Mouse (Mus musculus) gastrocnemius, postnatal 10 days (tissue): ENCODE measurements at regions not wholly inside any gene's neighbourhood (a gene's known extent, or its start where the extent isn't known, plus 50 kb on each side); places are given as distances from the start of the nearest gene placed in this dataset.

Source experiments
- DNase-seq: peaks from one replicate; pipeline ENCODE4 v3.0.0; 2021; ENCODE audit warnings: mixed read lengths

- no peak for DNase-seq
These were observed 219.2 kb upstream of the Zpld1 start for GRCm38 (mm10) chr16:55516994-55517393.

- no peak for DNase-seq
These were observed 217.5 kb upstream of the Zpld1 start for GRCm38 (mm10) chr16:55515228-55515696.

- no peak for DNase-seq
These were observed 216.8 kb upstream of the Zpld1 start for GRCm38 (mm10) chr16:55514448-55515200.

GRCm38 (mm10) chr16:55504796-55505413 is 207.1 kb upstream of the Zpld1 start:
- no peak for DNase-seq

- DNase-seq = no peak
These were observed 206.5 kb upstream of the Zpld1 start for GRCm38 (mm10) chr16:55504274-55504673.

- no peak for DNase-seq
These were observed 205.5 kb upstream of the Zpld1 start for GRCm38 (mm10) chr16:55503273-55503672.

GRCm38 (mm10) chr16:55499831-55500230 is 202.0 kb upstream of the Zpld1 start:
- peak; percentile 25 for DNase-seq

GRCm38 (mm10) chr16:55495051-55495450 is 197.3 kb upstream of the Zpld1 start:
- DNase-seq = no peak

- no peak for DNase-seq
These were observed 196.4 kb upstream of the Zpld1 start for GRCm38 (mm10) chr16:55494162-55494561.

GRCm38 (mm10) chr16:55492111-55492510 is 194.3 kb upstream of the Zpld1 start:
- no peak for DNase-seq

- no peak for DNase-seq
These were observed 186.6 kb upstream of the Zpld1 start for GRCm38 (mm10) chr16:55484391-55484790.

- no peak for DNase-seq
These were observed 183.0 kb upstream of the Zpld1 start for GRCm38 (mm10) chr16:55480745-55481144.

GRCm38 (mm10) chr16:55480304-55480703 is 182.5 kb upstream of the Zpld1 start:
- no peak for DNase-seq

GRCm38 (mm10) chr16:55476544-55477208 is 178.9 kb upstream of the Zpld1 start:
- no peak for DNase-seq

GRCm38 (mm10) chr16:55474950-55475525 is 177.3 kb upstream of the Zpld1 start:
- no peak for DNase-seq

- DNase-seq = no peak
These were observed 173.6 kb upstream of the Zpld1 start for GRCm38 (mm10) chr16:55471396-55471795.

- DNase-seq = no peak
These were observed 172.9 kb upstream of the Zpld1 start for GRCm38 (mm10) chr16:55470721-55471120.

- DNase-seq = no peak
These were observed 171.9 kb upstream of the Zpld1 start for GRCm38 (mm10) chr16:55469703-55470102.

GRCm38 (mm10) chr16:55468833-55469458 is 171.2 kb upstream of the Zpld1 start:
- DNase-seq = peak; percentile 79

GRCm38 (mm10) chr16:55460519-55460918 is 162.7 kb upstream of the Zpld1 start:
- no peak for DNase-seq

GRCm38 (mm10) chr16:55447581-55447980 is 149.8 kb upstream of the Zpld1 start:
- no peak for DNase-seq

- no peak for DNase-seq
These were observed 145.2 kb upstream of the Zpld1 start for GRCm38 (mm10) chr16:55442821-55443581.
